Mouse (Mus musculus): ENCODE data around the gene Slu7. TPM values are rescaled to one million over a fixed set of nuclear protein-coding genes. Genes with fewer than 3 reads are reported as not detected.
A peak's percentile ranks its signal among the peaks of the same experiment; 100 is the strongest.

The Slu7 gene
- 10 to 100 TPM; 54.0 to 55.2 TPM for total RNA-seq (2021)
- long read RNA-seq, transcript Slu7-201 (16 exons, 3,625 nt): major isoform, 43 of 83 reads
- long read RNA-seq, partial matches to known transcripts: 4 of 83 reads
- long read RNA-seq, other reads (novel, unspliced or antisense): 36 of 83 reads

GRCm38 (mm10) chr11:43433254-43434023 lies at the start of gene Slu7:
Slu7 (plus strand) TSS chr11:43433744.
- DNase-seq (ENCODE audit: low spot score in 2 of 2): peak; percentile 44 to 73

GRCm38 (mm10) chr11:43385055-43385649 lies 48.4 kb upstream of the Slu7 start:
- peak in 1 of 2 experiments; percentile 43 for DNase-seq (ENCODE audit: low spot score in 2 of 2)

- peak in 1 of 2 experiments; percentile 15 for DNase-seq (ENCODE audit: low spot score in 2 of 2)
Measured at GRCm38 (mm10) chr11:43385716-43386115, 47.8 kb upstream of the Slu7 start.

- DNase-seq (ENCODE audit: low spot score in 2 of 2): no peak
Measured at GRCm38 (mm10) chr11:43387004-43387880, 46.3 kb upstream of the Slu7 start.

- peak in 1 of 2 experiments; percentile 23 for DNase-seq (ENCODE audit: low spot score in 2 of 2)
Measured at GRCm38 (mm10) chr11:43388122-43389097, 45.1 kb upstream of the Slu7 start.

GRCm38 (mm10) chr11:43389118-43389517 lies 44.4 kb upstream of the Slu7 start:
- no peak for DNase-seq (ENCODE audit: low spot score in 2 of 2)

GRCm38 (mm10) chr11:43392757-43393156 lies 40.8 kb upstream of the Slu7 start:
- no peak for DNase-seq (ENCODE audit: low spot score in 2 of 2)

- no peak for DNase-seq (ENCODE audit: low spot score in 2 of 2)
Measured at GRCm38 (mm10) chr11:43393325-43393724, 40.2 kb upstream of the Slu7 start.

GRCm38 (mm10) chr11:43395073-43395948 lies 38.2 kb upstream of the Slu7 start:
- DNase-seq (ENCODE audit: low spot score in 2 of 2): no peak

- DNase-seq (ENCODE audit: low spot score in 2 of 2): no peak
Measured at GRCm38 (mm10) chr11:43396246-43396645, 37.3 kb upstream of the Slu7 start.

GRCm38 (mm10) chr11:43396672-43397071 lies 36.9 kb upstream of the Slu7 start:
- no peak for DNase-seq (ENCODE audit: low spot score in 2 of 2)

- no peak for DNase-seq (ENCODE audit: low spot score in 2 of 2)
Measured at GRCm38 (mm10) chr11:43399297-43399696, 34.2 kb upstream of the Slu7 start.

- no peak for DNase-seq (ENCODE audit: low spot score in 2 of 2)
Measured at GRCm38 (mm10) chr11:43400131-43400530, 33.4 kb upstream of the Slu7 start.

- no peak for DNase-seq (ENCODE audit: low spot score in 2 of 2)
Measured at GRCm38 (mm10) chr11:43404150-43404807, 29.3 kb upstream of the Slu7 start.

- no peak for DNase-seq (ENCODE audit: low spot score in 2 of 2)
Measured at GRCm38 (mm10) chr11:43408888-43409287, 24.7 kb upstream of the Slu7 start.

- no peak for DNase-seq (ENCODE audit: low spot score in 2 of 2)
Measured at GRCm38 (mm10) chr11:43410291-43410690, 23.3 kb upstream of the Slu7 start.

GRCm38 (mm10) chr11:43411413-43411812 lies 22.1 kb upstream of the Slu7 start:
- peak in 1 of 2 experiments; percentile 71 for DNase-seq (ENCODE audit: low spot score in 2 of 2)

GRCm38 (mm10) chr11:43412771-43413451 lies 20.6 kb upstream of the Slu7 start:
- DNase-seq (ENCODE audit: low spot score in 2 of 2): peak; percentile 62 to 88
